Mouse (Mus musculus) yolk sac, embryonic 10.5 days (tissue): ENCODE data around the gene Rtca.

ENCODE experiments used
- DNase-seq: peaks from one replicate; pipeline ENCODE4 v3.0.0-alpha.2; 2017; ENCODE audit warnings: low spot score

Gene Rtca

DNA sequence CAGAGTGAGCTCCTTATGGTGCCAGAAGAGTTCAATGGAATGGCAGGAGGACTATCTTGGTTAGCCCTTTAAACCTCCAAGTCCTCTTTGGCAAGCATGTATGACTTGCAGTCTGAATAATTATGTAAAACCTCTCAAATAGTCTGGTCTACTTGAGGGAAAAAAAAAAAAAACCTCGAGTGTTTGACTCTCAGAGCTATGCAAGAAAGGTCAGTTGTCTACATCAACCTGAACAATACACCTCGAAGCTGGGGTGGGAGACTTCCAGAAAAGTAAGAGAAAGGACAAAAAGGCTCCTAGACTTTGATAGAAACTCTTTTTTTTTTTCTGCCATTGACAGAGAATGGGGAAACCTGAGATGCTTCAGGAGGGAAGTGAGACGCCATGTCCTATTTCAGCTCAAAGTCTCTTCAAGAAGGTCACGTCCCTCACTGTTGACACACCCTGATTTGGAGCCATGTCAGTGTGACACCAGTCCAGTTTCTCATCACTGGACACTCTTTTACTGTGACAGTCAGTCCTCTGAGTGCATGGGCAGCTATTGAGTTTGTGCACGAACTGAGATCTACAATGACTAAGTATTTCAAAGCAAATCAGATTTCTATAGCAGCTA, 31.2 kb downstream of the Rtca start:
- no peak for DNase-seq

DNA sequence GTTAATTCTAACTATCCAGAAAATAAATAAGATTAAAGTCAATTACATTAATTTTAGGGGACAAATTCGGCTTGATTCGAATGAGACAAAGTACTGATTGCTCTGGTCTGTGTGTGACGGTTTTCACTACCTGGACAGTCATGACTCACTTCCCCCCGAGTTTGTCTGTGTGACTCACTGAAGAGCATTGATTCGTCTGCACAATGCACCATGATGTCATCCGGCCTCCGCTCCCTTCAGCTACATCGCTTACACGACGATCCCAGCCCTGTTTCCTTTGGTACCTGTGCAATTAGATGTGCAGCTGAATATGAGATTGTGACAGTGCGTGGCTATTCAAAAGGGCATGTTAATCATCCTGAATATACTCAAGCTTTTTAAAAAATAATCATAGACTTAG, 33.4 kb downstream of the Rtca start:
- DNase-seq = no peak

- no peak for DNase-seq
These were observed 42.3 kb downstream of the Rtca start for GRCm38 (mm10) chr3:116465709-116466108.

GRCm38 (mm10) chr3:116464318-116464717, 43.7 kb downstream of the Rtca start:
- no peak for DNase-seq

GRCm38 (mm10) chr3:116461053-116461452, 47.0 kb downstream of the Rtca start:
- DNase-seq = no peak

GRCm38 (mm10) chr3:116454529-116454928, 53.5 kb downstream of the Rtca start:
- no peak for DNase-seq

DNA sequence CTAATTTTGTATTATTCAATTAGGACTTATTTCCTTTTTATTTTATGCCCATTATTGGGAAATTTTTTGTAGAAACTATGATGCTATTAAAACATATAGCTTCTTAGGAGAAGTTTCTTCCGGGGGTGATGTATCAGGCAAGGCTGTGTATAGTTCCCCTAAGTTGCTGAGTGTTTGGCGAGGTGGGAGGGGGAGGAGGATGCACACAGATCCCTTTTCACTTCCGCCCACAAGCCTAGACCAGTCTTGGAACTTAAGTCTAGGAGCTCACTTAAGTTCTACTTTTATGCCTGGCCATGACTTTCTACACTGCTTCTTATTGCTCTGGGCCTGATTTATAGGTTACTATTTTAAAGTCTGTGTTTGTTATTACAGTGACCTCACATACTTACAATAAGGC, 57.3 kb downstream of the Rtca start:
- DNase-seq = no peak

GRCm38 (mm10) chr3:116444327-116444726, 63.7 kb downstream of the Rtca start:
- DNase-seq = no peak

- DNase-seq = no peak
These were observed 65.2 kb downstream of the Rtca start for GRCm38 (mm10) chr3:116442788-116443187.

GRCm38 (mm10) chr3:116441518-116442205, 66.3 kb downstream of the Rtca start:
- DNase-seq = no peak

DNA sequence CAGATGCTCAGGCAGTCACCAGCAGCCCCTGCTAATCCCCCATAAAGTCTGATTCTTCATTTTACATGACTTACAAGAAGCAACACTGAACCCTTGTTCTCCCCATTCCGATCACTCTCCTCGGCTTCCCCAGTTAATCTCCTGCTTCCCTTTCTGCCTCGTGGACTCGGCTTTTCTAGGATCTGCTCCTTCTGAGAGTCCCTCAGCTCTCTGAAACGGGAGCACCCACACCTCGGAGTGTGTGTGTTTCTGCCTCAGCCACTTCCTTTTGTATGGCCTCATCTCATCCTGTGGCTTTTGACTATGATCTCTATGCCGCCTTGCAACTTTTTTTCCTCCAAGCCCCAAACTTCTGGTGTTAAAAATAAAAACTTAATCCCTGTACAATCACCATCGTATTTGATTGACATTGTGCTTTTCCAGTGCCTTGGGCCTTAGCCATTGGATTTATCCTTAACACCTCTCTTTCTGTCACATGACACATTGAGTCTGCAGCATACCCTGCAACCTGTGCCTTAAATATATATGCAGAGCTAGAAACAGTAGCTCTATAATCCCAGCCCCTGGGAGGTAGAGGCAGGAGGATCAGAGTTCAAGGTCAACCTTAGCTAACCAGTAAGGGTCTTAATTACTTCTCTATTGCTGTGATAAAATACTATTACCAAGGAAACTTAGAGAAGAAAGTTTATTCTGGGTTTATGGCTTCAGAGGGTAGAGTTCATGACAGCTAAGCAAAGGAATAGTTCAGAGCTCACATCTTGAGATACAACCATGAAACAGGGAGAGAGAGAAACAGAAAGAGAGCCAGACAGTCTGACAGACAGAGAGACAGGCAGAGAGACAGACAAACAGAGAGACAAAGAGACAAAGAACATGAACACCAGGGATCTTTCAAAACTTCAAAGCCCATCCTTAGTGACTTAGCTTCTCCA, 67.7 kb downstream of the Rtca start:
- DNase-seq = no peak
